Mouse (Mus musculus) embryonic facial prominence, embryonic 11.5 days (tissue): ENCODE results near the gene Anapc2. TPM values are rescaled to one million over a fixed set of nuclear protein-coding genes. Genes with fewer than 3 reads are reported as not detected.

Experiments used
- ATAC-seq: fragments of 200-750 bp; cut with Nextera tagmentation; replicated peaks from 2 replicates; pipeline ENCODE4 v1.8.0; 2017; ENCODE audit warnings: low read depth; ENCODE audit not compliant: insufficient number of reproducible peaks, low FRiP score, low TSS enrichment
- DNase-seq: peaks from one replicate; pipeline ENCODE4 v3.0.0-alpha.2; 2015; ENCODE audit warnings: low spot score
- H3K27ac ChIP-seq: fragments of 300-500 bp; sonication (generic); replicated peaks from 2 replicates; pipeline ENCODE4 v1.5.1; 2014; ENCODE audit warnings: mild to moderate bottlenecking, low read depth, low read length, control low read depth
- H3K27me3 ChIP-seq: fragments of 300-500 bp; sonication (generic); 2 replicates; pipeline ENCODE4 v1.6.1; 2014; ENCODE audit warnings: mild to moderate bottlenecking, low read length, moderate library complexity, mixed read lengths; ENCODE audit not compliant: control insufficient read depth, insufficient read depth
- H3K36me3 ChIP-seq: fragments of 300-500 bp; sonication (generic); replicated peaks from 2 replicates; pipeline ENCODE4 v1.6.1; 2014; ENCODE audit warnings: low read depth, mild to moderate bottlenecking, low read length, moderate library complexity, mixed read lengths; ENCODE audit not compliant: control insufficient read depth, insufficient read depth
- H3K4me1 ChIP-seq: fragments of 300-500 bp; sonication (generic); 2 replicates; pipeline ENCODE4 v1.6.1; 2014; ENCODE audit warnings: low read length, mixed read lengths; ENCODE audit not compliant: control insufficient read depth, insufficient read depth
- H3K4me2 ChIP-seq: fragments of 300-500 bp; sonication (generic); 2 replicates; pipeline ENCODE4 v1.6.1; 2014; ENCODE audit warnings: low read depth, mild to moderate bottlenecking, control low read depth, low read length, moderate library complexity
- H3K4me3 ChIP-seq: fragments of 300-500 bp; sonication (generic); 2 replicates; pipeline ENCODE4 v1.5.1; 2014; ENCODE audit warnings: low read depth, low read length, control low read depth
- H3K9ac ChIP-seq: fragments of 300-500 bp; sonication (generic); replicated peaks from 2 replicates; pipeline ENCODE4 v1.6.1; 2014; ENCODE audit warnings: mild to moderate bottlenecking, control low read depth, low read length
- H3K9me3 ChIP-seq: fragments of 300-500 bp; sonication (generic); replicated peaks from 2 replicates; pipeline ENCODE4 v1.6.1; 2016; ENCODE audit warnings: mild to moderate bottlenecking, low read length, inconsistent platforms, mixed read lengths; ENCODE audit not compliant: control insufficient read depth
- WGBS: fragments of 180-500 bp; shearing (Covaris S2); extraction: QIAGEN DNeasy Blood & Tissue Kit; methylation state at CpG from one replicate; pipeline ENCODE4 v1.1.7; 2014; 5-methylcytosine and 5-hydroxymethylcytosine counted together
- polyA plus RNA-seq: library from polyadenylated mRNA; unstranded; fragments of >200 nt; fragmentation: Nextera tagmentation; extraction: Ambion mirVana; gene quantifications from 2 replicates; pipeline ENCODE4 v1.2.1, GENCODE M21; 2014

Anapc2 gene
- polyA plus RNA-seq, 1 experiment from 2014 or later: 111 TPM

DNA sequence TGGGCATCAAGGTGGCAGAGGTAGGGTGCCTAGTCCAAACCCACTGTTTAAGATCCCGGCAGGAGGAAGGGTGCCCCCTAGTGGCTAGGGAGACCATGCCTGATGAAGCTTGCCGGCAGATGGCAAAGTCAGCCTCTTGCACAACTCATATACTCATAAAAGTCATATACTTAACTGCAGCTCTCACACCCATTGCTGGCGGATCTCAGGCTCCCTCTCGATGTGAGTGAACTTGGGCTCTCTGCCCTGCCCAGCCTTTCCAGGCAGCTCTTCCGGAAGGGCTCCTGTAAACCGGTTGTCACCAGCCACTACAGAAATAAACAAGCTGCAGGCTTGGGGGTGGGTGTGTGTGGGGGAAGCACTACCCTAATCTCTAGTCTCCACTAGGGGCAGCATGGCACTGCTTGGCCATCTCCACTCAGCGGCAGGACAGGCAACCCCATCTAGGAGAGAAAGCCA is 43.8 kb upstream of the Anapc2 start:
- Histone ChIP-seq H3K9ac (0 out of 2 replicates have a peak overlapping the region, but pooled peaks have one; percentile 18), H3K4me2 (peak overlapping the region; percentile 23; the same call in 1 of the 2 replicates), H3K4me3 (no peak overlapping the region), H3K4me1 (peaks cover 2% of the 10 kb centered on the region; the same call in 1 of the 2 replicates), H3K36me3 (no peaks in the 10 kb centered on the region), H3K9me3 (no peaks in the 10 kb centered on the region), H3K27ac (no peak overlapping the region), H3K27me3 (no peaks in the 10 kb centered on the region)
- ATAC-seq: no peak
- 0% methylated on average over 7 of the region's 7 CpGs for whole genome bisulfite sequencing
- peak; percentile 86 for DNase-seq

GRCm38 (mm10) chr2:25228995-25229530 is 43.2 kb upstream of the Anapc2 start:
- H3K36me3 ChIP-seq: no peaks in the 10 kb centered on the region
- ATAC-seq (no peak), DNase-seq (no peak)
- 66% methylated on average over 6 of the region's 6 CpGs for WGBS
- H3K4me3 ChIP-seq: no peak overlapping the region
- H3K9ac ChIP-seq: no peak overlapping the region
- no peaks in the 10 kb centered on the region for H3K9me3 ChIP-seq
- no peak overlapping the region; the same call in 1 of the 2 replicates for H3K4me2 ChIP-seq
- H3K4me1 ChIP-seq: peaks cover 2% of the 10 kb centered on the region; the same call in 1 of the 2 replicates
- H3K27me3 ChIP-seq: no peaks in the 10 kb centered on the region
- no peak overlapping the region for H3K27ac ChIP-seq

- Histone ChIP-seq H3K4me3 (no peak overlapping the region), H3K9me3 (no peaks in the 10 kb centered on the region), H3K27ac (no peak overlapping the region), H3K27me3 (no peaks in the 10 kb centered on the region), H3K4me1 (peaks cover 2% of the 10 kb centered on the region; the same call in 1 of the 2 replicates), H3K4me2 (no peak overlapping the region), H3K9ac (no peak overlapping the region), H3K36me3 (no peaks in the 10 kb centered on the region)
- ATAC-seq: no peak
- no peak for DNase-seq
- WGBS: 82% methylated on average over 5 of the region's 5 CpGs
Observed at GRCm38 (mm10) chr2:25229582-25229981, 42.7 kb upstream of the Anapc2 start.

DNA sequence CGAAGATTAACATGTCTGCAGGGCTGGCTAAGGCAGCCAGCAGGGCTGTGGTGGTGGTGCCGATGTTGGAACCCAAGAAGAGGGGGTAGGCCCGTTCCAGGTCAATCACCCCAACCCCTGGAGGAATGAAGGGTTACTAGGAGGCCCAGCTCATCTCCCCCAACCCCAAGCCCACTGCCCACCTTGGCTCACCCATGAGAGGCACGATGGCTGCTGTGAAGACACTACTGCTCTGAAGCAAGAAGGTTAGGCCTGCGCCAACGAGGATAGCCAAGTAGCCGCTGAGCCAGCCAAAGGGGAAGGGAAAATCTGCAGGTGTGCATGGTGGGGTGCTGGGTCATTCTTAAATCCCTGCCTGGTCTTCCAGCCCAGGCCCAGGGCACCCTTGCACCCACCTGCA is 41.7 kb upstream of the Anapc2 start:
- H3K4me3 ChIP-seq: no peak overlapping the region
- no peaks in the 10 kb centered on the region for H3K9me3 ChIP-seq
- WGBS: 91% methylated on average over 7 of the region's 7 CpGs
- no peak overlapping the region for H3K4me2 ChIP-seq
- no peak overlapping the region for H3K9ac ChIP-seq
- ATAC-seq: no peak
- H3K4me1 ChIP-seq: peaks cover 2% of the 10 kb centered on the region; the same call in 1 of the 2 replicates
- no peak for DNase-seq
- no peaks in the 10 kb centered on the region for H3K27me3 ChIP-seq
- H3K36me3 ChIP-seq: no peaks in the 10 kb centered on the region
- no peak overlapping the region for H3K27ac ChIP-seq

GRCm38 (mm10) chr2:25231038-25231437 is 41.2 kb upstream of the Anapc2 start:
- no peaks in the 10 kb centered on the region for H3K4me1 ChIP-seq
- H3K27ac ChIP-seq: no peak overlapping the region
- no peak overlapping the region for H3K9ac ChIP-seq
- no peak for ATAC-seq
- 56% methylated on average over 12 of the region's 12 CpGs for WGBS
- H3K4me2 ChIP-seq: no peak overlapping the region
- no peak overlapping the region for H3K4me3 ChIP-seq
- H3K9me3 ChIP-seq: no peaks in the 10 kb centered on the region
- H3K27me3 ChIP-seq: no peaks in the 10 kb centered on the region
- no peak for DNase-seq
- H3K36me3 ChIP-seq: no peaks in the 10 kb centered on the region

- H3K27me3 ChIP-seq: no peaks in the 10 kb centered on the region
- H3K4me3 ChIP-seq: no peak overlapping the region
- DNase-seq (no peak), ATAC-seq (no peak)
- H3K9ac ChIP-seq: no peak overlapping the region
- no peak overlapping the region for H3K27ac ChIP-seq
- H3K4me1 ChIP-seq: no peaks in the 10 kb centered on the region
- no peak overlapping the region for H3K4me2 ChIP-seq
- no peaks in the 10 kb centered on the region for H3K9me3 ChIP-seq
- WGBS: 79% methylated on average over 4 of the region's 4 CpGs
- H3K36me3 ChIP-seq: no peaks in the 10 kb centered on the region
Observed at GRCm38 (mm10) chr2:25233421-25233820, 38.9 kb upstream of the Anapc2 start.

DNA sequence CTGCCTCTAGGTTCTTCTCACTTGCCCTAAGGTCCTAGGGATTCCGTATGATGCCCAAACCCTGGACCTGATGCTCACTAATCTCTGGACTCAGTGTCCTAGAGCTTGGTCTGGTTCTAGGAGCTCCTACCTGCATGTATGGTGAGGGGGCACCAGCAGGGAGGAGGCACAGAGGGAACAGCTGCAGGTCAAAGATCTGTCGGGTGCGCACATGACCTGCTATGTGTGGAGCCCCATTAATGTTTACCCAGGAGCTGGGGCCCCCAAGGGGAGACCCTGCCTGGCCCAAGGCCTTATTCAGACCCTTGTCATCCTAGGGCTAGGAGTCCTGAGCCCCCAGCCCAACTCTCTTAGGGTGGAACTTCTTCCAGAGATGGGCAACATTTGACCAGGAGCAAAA is 38.2 kb upstream of the Anapc2 start, which contains the start of gene Slc34a3:
Slc34a3 (minus strand) TSS at position 315 of the 400 bp plus-strand sequence.
- no peak for DNase-seq
- Histone ChIP-seq H3K9me3 (no peaks in the 10 kb centered on the region), H3K27me3 (no peaks in the 10 kb centered on the region), H3K9ac (no peak within 1 kb of the TSS), H3K36me3 (no peaks in the 10 kb centered on the region), H3K27ac (no peak within 1 kb of the TSS), H3K4me2 (no peak within 1 kb of the TSS), H3K4me3 (no peak within 1 kb of the TSS), H3K4me1 (no peaks in the 10 kb centered on the region)
- no peak for ATAC-seq
- WGBS: 84% methylated on average over 3 of the region's 3 CpGs

DNA sequence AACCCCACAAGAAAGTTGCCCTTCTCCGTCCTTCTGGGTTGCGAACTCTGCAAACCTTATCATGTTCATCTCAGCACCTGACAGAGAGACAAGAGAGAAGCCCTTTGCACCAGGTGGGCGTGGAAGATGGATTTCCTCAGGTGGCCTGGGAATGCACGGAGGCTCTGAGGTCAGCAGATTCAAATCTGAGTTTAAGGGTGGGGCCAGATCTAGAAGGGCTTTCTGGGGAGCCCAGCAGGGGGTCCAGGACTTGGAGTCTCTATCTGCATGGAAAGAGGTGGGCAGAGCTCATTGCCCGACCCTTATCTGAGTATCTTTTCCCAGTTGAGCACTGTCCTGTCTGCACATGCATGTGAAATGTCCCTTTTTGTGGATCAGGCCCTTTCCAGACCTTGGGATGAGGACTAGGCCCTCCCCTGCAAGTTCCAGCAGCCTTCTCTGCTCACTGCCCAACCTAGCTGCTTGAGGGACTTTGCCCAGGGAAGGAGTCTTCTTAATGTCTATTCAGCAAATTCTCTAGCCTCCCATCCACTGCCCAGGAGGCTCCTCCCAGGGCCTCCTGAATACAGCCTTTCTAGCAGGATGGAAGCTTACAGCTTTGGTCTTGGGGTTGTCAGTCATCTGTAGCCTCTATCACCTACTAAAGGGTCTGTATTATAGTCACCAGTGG is 37.6 kb upstream of the Anapc2 start:
- Histone ChIP-seq H3K27me3 (no peaks in the 10 kb centered on the region), H3K4me1 (no peaks in the 10 kb centered on the region), H3K9ac (no peak overlapping the region), H3K9me3 (no peaks in the 10 kb centered on the region), H3K36me3 (no peaks in the 10 kb centered on the region), H3K4me2 (no peak overlapping the region), H3K4me3 (no peak overlapping the region), H3K27ac (no peak overlapping the region)
- DNase-seq (no peak), ATAC-seq (no peak)
- 66% methylated on average over 5 of the region's 5 CpGs for WGBS
